Mouse (Mus musculus) forebrain, embryonic 14.5 days (tissue): ENCODE measurements around the gene Patj. TPM values are rescaled to one million over a fixed set of nuclear protein-coding genes. Genes with fewer than 3 reads are reported as not detected.

Experiments
- ATAC-seq: fragments of 200-750 bp; cut with Nextera tagmentation; 2 replicates; pipeline ENCODE4 v1.8.0; 2017; ENCODE audit warnings: mild to moderate bottlenecking, moderate library complexity
- DNase-seq: peaks from one replicate; pipeline ENCODE4 v3.0.0-alpha.2; 2015; ENCODE audit warnings: low spot score
- H3K27ac ChIP-seq: fragments of 300-500 bp; sonication (generic); 2 replicates; pipeline ENCODE4 v1.5.1; 2014; ENCODE audit warnings: low read depth, mild to moderate bottlenecking, control low read depth, low read length, moderate library complexity
- H3K27me3 ChIP-seq: fragments of 300-500 bp; sonication (generic); replicated peaks from 2 replicates; pipeline ENCODE4 v1.6.1; 2014; ENCODE audit warnings: low read length, control low read depth, mixed read lengths; ENCODE audit not compliant: control insufficient read depth, insufficient read depth
- H3K36me3 ChIP-seq: fragments of 300-500 bp; sonication (generic); 2 replicates; pipeline ENCODE4 v1.6.1; 2014; ENCODE audit warnings: low read length, control low read depth; ENCODE audit not compliant: control insufficient read depth, insufficient read depth
- H3K4me1 ChIP-seq: fragments of 300-500 bp; sonication (generic); 2 replicates; pipeline ENCODE4 v1.6.1; 2014; ENCODE audit warnings: antibody characterized with exemption, low read length, control low read depth; ENCODE audit not compliant: control insufficient read depth, insufficient read depth
- H3K4me2 ChIP-seq: fragments of 300-500 bp; sonication (generic); 2 replicates; pipeline ENCODE4 v1.6.1; 2014; ENCODE audit warnings: mild to moderate bottlenecking, control low read depth, low read length
- H3K4me3 ChIP-seq: fragments of 300-500 bp; sonication (generic); 2 replicates; pipeline ENCODE4 v1.5.1; 2014; ENCODE audit warnings: low read depth, low read length, control low read depth
- H3K9ac ChIP-seq: fragments of 300-500 bp; sonication (generic); 2 replicates; pipeline ENCODE4 v1.6.1; 2014; ENCODE audit warnings: mild to moderate bottlenecking, low read length, control low read depth, moderate library complexity
- H3K9me3 ChIP-seq: fragments of 300-500 bp; sonication (generic); replicated peaks from 2 replicates; pipeline ENCODE4 v1.6.1; 2016; ENCODE audit warnings: low read length, control low read depth, mixed read lengths; ENCODE audit not compliant: control insufficient read depth
- WGBS: fragments of 180-500 bp; shearing (Covaris S2); extraction: QIAGEN DNeasy Blood & Tissue Kit; methylation state at CpG from one replicate; pipeline ENCODE4 v1.1.7; 2014; 5-methylcytosine and 5-hydroxymethylcytosine counted together
- polyA plus RNA-seq: library from polyadenylated mRNA; unstranded; fragments of >200 nt; fragmentation: Nextera tagmentation; extraction: Ambion mirVana; gene quantifications from 2 replicates; pipeline ENCODE4 v1.2.1, GENCODE M21; 2014

The Patj gene
- polyA plus RNA-seq, 1 experiment from 2014 or later: 7.1 TPM

DNA sequence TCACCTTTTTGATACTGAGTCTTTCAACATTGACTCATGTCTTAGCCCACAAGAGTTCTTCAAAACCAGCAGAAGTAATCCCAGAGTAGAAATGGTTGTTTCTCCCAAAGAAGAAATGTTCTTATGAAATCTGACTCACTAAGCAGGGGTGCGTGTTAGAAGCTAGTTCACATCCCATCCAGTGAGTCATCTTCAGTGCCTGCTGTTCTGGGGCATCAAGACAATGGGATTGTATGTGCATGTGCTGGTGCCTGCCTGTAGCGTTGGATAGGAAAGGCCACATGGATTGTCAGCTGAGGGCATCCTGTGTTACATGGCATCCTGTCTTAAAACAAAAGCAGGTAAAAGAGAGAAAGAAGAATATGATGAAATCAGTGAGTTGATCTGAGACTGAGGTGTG lies 59.8 kb downstream of the Patj start:
- Histone ChIP-seq H3K9ac (no peak overlapping the region), H3K27ac (no peak overlapping the region), H3K4me2 (no peak overlapping the region), H3K9me3 (no peaks in the 10 kb centered on the region), H3K4me1 (no peaks in the 10 kb centered on the region), H3K36me3 (no peaks in the 10 kb centered on the region), H3K4me3 (no peak overlapping the region), H3K27me3 (no peaks in the 10 kb centered on the region)
- no peak for DNase-seq
- ATAC-seq: no peak
- WGBS: 90% methylated on average over 2 of the region's 2 CpGs

DNA sequence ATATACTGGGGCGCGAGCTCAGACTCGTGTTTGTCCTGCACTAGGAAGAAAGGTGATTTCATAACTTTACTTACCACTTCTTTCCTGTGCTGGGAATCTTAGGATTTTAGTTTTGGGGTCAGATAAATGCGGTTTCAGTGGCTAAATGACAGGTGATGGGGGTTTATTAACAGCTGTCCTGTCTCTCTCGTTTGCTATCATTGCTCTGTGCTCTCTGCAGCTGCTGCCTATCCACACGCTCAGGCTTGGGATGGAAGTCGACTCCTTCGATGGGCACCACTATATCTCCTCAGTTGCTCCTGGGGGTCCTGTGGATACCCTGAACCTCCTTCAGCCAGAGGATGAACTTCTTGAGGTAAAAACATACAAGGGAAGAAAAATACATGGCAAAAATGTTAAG lies 60.3 kb downstream of the Patj start:
- ATAC-seq: no peak
- Histone ChIP-seq H3K36me3 (no peaks in the 10 kb centered on the region), H3K9me3 (no peaks in the 10 kb centered on the region), H3K27ac (no peak overlapping the region), H3K27me3 (no peaks in the 10 kb centered on the region), H3K4me1 (no peaks in the 10 kb centered on the region), H3K4me2 (no peak overlapping the region), H3K9ac (no peak overlapping the region), H3K4me3 (no peak overlapping the region)
- 90% methylated on average over 8 of the region's 8 CpGs for WGBS
- DNase-seq: no peak

- no peaks in the 10 kb centered on the region for H3K27me3 ChIP-seq
- H3K9ac ChIP-seq: no peak overlapping the region
- no peak for ATAC-seq
Observed at GRCm38 (mm10) chr4:98461804-98462341, 66.3 kb downstream of the Patj start.

DNA sequence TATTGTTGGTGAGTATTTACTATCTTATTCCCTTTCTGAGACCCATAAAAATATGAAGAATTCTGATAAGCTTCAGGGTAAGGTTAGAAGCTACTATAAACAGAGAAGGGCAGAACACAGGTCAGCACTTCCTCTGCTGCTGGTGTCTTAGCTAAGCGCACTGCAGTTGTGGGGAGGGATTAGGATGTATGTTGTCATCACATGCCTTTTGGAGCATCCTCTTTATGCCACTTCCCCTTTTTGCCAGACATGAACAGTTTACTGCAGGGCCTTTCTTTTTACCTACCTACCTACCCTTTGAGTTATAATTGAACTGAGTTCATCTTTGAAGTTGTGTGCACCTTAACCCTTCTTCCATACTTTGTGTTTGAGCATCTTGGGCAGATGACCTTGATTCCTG lies 69.9 kb downstream of the Patj start:
- Histone ChIP-seq H3K27ac (no peak overlapping the region), H3K9ac (no peak overlapping the region), H3K36me3 (no peaks in the 10 kb centered on the region), H3K9me3 (no peaks in the 10 kb centered on the region), H3K27me3 (no peaks in the 10 kb centered on the region), H3K4me1 (no peaks in the 10 kb centered on the region), H3K4me2 (no peak overlapping the region), H3K4me3 (no peak overlapping the region)
- no peak for ATAC-seq
- 94% methylated on average over 1 of the region's 1 CpGs for WGBS
- no peak for DNase-seq

More at GRCm38 (mm10) chr4:98461804-98462341, 66.3 kb downstream of the Patj start:
- H3K27ac ChIP-seq: no peak overlapping the region
- no peaks in the 10 kb centered on the region for H3K4me1 ChIP-seq
- no peak overlapping the region for H3K4me2 ChIP-seq
- 98% methylated on average over 2 of the region's 2 CpGs for WGBS
- no peak overlapping the region for H3K4me3 ChIP-seq
- no peak for DNase-seq
- no peaks in the 10 kb centered on the region for H3K36me3 ChIP-seq
- no peaks in the 10 kb centered on the region for H3K9me3 ChIP-seq

DNA sequence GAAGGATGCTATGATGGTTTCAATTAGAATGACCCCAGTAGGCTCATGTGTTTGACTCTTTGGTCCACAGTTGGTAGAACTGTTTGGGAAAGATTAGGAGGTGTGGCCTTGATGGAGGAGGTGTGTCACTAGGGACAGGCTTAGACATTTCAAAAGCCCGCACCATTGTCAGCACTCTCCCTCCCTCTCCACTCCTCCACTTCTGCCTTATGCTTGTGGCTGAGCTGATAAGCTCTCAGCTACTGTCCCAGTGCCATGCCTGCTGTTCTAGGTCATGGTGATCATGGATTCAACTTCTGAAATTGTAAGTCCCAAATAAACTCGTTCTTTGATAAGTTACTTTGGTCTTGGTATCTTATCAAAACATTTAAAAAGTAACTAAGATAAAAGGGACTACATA lies 70.3 kb downstream of the Patj start:
- ATAC-seq (no peak), DNase-seq (no peak)
- WGBS: 85% methylated on average over 2 of the region's 2 CpGs
- Histone ChIP-seq H3K36me3 (no peaks in the 10 kb centered on the region), H3K27me3 (no peaks in the 10 kb centered on the region), H3K9me3 (no peaks in the 10 kb centered on the region), H3K4me3 (no peak overlapping the region), H3K27ac (no peak overlapping the region), H3K4me1 (no peaks in the 10 kb centered on the region), H3K9ac (no peak overlapping the region), H3K4me2 (no peak overlapping the region)

DNA sequence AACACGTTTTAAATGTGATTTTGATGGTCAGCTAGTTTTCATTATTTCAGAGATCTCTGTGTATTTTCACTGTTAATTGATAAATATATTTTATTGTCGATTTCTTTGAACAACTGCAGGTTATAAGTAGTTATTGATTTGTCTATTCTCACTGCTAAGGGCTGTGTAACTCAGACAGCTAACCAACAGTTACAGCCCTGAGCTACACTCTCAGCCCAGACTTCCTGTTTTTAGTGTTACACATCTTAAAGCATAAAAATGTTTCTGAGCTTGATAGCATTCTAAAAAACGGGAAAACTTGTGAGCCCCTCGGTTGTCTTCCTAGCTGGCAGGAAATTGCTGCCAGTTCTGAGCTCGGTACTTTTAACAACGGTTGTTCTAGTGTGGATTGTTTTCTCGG lies 75.8 kb downstream of the Patj start:
- H3K9ac ChIP-seq: no peak overlapping the region
- H3K4me1 ChIP-seq: no peaks in the 10 kb centered on the region
- H3K27me3 ChIP-seq: no peaks in the 10 kb centered on the region
- H3K9me3 ChIP-seq: no peaks in the 10 kb centered on the region
- no peaks in the 10 kb centered on the region for H3K36me3 ChIP-seq
- ATAC-seq (no peak), DNase-seq (no peak)
- 86% methylated on average over 7 of the region's 7 CpGs for WGBS
- no peak overlapping the region for H3K4me2 ChIP-seq
- H3K4me3 ChIP-seq: no peak overlapping the region
- no peak overlapping the region for H3K27ac ChIP-seq

- ATAC-seq: no peak
- Histone ChIP-seq H3K36me3 (no peaks in the 10 kb centered on the region), H3K4me3 (no peak overlapping the region), H3K4me1 (no peaks in the 10 kb centered on the region), H3K9me3 (no peaks in the 10 kb centered on the region), H3K27me3 (no peaks in the 10 kb centered on the region), H3K9ac (no peak overlapping the region), H3K27ac (no peak overlapping the region), H3K4me2 (no peak overlapping the region)
- peak; percentile 24 for DNase-seq
- WGBS: 50% methylated on average over 3 of the region's 3 CpGs
Observed at GRCm38 (mm10) chr4:98473491-98473890, 77.9 kb downstream of the Patj start.

DNA sequence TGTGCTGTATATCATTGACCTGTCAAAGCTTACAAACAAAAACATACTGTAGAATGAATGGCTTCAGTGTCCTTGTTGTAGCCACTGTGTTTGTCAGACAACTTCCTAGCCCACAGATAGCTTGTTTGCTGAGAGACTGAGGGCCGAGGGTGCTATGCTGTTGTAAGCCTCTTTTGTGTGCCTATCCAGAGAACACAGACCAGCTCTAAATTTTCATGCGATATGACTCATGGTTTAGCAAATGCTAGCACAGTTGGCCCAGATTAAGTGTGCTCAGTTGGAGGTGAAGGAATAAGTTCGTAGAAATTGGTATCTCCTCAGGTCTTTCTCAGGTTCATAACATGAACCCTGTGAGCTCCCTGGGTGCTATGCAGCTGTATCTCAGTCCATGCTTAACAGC lies 82.4 kb downstream of the Patj start:
- Histone ChIP-seq H3K9me3 (no peaks in the 10 kb centered on the region), H3K27ac (no peak overlapping the region), H3K4me3 (no peak overlapping the region), H3K9ac (no peak overlapping the region), H3K27me3 (no peaks in the 10 kb centered on the region), H3K4me2 (no peak overlapping the region), H3K4me1 (no peaks in the 10 kb centered on the region), H3K36me3 (no peaks in the 10 kb centered on the region)
- no peak for DNase-seq
- ATAC-seq: no peak
- 74% methylated on average over 3 of the region's 3 CpGs for WGBS

DNA sequence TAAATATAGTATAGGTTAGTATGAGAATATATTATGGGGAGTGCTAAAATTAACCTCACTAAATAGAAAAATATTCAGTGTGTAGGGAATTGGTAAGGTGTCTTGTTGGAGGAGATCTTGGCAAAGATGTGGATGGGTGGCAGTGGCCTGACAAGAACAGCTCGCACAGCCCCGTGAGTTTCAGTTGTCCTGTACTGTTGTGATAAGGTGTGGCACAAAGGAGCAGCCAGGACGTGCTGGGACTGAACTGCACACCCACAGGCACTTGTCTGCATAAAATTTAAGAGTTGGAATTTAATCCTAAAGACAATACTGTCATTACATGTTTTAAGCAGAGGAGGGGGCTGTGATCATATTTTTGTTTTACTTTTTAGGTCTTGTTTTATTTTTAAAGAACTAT lies 90.9 kb downstream of the Patj start:
- no peak overlapping the region for H3K4me3 ChIP-seq
- no peak overlapping the region for H3K4me2 ChIP-seq
- WGBS: 69% methylated on average over 3 of the region's 3 CpGs
- ATAC-seq (no peak), DNase-seq (no peak)
- H3K9ac ChIP-seq: no peak overlapping the region
- no peak overlapping the region for H3K27ac ChIP-seq
- H3K36me3 ChIP-seq: no peaks in the 10 kb centered on the region
- no peaks in the 10 kb centered on the region for H3K9me3 ChIP-seq
- no peaks in the 10 kb centered on the region for H3K27me3 ChIP-seq
- H3K4me1 ChIP-seq: no peaks in the 10 kb centered on the region
